Mouse (Mus musculus) testis, postnatal 14 days (tissue): ENCODE data around the gene Enpp6.
A peak's percentile ranks its signal among the peaks of the same experiment; 100 is the strongest.

Source experiments
- DNase-seq: peaks from one replicate; pipeline ENCODE4 v3.0.0; 2021; ENCODE audit warnings: low spot score

The Enpp6 gene

DNA sequence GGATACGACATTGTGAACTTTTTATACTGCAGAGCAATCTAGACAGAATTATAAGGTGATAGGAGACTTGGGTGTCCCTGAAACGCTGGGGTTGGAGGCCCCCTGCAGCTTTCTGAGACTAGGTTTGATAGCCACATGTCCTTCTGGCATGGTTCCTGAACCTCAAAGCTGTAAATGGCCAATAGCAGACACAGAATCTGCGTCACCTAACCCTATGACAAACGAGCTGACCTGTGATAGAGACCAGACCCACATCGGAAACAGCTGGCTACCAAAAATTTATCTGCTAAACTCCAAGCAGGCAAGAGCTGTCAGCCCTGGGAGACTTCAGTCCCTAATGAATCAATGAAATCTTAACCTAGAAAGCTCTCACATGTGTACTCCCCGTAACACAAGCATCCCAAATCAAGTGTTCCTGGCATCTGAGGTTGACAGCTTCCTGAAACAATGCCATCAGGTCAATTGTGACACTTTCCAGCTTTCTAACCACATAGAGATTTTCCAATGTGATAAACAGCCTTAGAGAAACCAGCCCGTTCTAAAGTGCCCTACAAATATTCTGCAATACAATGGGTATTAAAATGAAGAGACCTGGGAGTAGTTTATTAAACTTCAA, 74.5 kb downstream of the Enpp6 start:
- DNase-seq = no peak

DNA sequence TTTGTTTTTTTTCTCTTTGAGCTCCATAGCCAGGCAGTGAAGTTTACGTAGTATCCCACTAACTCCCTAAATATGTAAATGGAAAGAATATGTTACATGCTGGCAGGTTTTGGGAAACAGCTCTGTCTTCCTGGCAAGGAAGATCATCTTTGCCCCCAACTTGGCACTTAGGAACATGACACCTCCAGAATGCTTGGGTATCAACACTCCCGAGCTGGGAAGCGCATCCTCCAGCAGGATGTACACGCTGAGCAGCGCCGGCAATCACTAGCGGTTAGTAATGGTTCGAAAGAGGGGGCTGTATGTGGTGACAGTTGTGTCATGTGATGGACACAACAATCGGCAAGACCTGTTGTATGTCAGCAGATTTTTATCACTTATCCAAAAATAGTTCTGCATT, 80.4 kb downstream of the Enpp6 start:
- no peak for DNase-seq

DNA sequence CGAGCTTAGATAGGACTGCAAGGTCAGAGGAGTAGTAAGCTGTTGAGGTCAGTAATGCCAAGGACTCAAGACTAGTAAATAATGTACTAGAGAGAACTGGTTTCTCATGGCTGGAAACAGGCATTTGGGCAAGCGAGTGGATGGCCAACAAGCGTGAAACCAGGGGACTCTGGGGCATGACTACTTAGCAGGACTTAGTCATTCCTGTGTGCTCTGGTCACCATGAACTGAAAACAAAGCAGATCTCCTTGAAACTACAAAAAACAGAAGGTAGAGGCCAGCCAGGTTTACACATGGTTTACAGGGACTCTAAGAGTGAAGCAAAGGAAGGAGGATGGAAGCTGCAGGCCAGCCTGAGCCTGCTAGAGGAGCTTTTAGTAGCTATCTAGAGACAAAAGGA, 82.9 kb downstream of the Enpp6 start:
- no peak for DNase-seq

DNA sequence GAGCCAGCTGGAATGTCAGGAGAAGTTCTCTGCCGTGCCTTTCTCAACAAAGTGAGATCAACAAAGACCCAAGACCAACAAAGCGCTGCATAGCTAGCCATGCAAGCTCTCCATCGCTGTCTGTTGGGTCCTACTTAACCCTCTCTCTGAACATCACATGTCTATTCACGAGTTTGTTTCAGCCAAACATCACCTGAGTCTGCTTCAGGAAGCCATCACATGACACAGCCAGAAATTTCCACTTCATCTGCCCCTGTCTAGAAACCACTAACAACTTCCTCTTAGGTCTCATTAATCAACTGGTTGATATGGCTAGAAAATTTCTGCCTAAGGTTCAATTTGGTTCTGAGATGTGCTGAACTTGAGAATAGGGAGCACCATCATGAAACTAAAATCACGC, 85.3 kb downstream of the Enpp6 start:
- no peak for DNase-seq

DNA sequence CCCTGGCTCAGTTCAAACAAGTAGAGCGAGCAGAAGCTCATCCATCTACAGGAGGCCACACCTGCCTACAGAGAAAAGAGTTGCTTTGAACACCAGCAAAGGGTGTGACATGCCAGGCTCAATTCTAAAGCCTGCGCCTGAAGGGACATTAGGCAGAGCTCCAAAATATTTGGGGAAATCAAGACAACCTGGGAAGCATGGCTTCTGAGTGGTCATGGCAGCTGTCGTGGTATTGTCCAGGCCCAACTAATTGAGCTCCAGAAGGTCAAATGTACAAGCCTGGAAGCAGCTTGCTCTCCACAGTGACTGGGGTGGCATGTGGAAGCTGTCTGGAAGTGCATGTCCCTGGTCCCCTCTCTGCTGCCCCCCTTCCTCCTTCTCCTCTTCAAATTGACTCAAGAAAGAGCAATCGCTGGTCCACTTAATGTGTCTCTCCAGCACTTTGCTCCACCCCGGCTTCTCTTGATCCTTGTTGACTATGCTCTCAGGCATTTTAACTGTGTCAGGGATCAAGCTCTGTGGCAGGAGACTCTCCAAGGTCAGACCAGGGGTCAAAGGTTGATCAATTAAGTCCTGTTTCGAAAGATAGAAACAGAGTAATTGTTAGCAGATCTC, 89.4 kb downstream of the Enpp6 start:
- no peak for DNase-seq

DNA sequence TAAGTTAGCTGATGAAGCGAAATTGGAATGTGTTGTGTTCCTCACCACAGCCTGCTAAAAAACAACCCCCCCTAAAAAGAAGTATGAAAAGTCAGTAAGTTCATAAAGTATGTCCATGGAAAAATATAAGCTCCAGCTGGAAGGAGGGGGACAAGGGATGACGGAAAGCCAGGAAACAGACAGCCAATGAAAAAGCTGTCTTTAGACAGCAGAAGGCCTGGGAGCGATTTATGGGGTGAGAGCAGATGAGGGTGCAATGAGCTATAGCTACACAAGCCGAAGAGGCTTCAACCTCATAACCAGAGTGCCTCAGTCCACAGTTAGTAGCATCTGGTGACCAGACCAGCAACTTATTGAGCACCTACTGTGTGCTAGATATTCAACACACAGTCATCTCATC, 93.3 kb downstream of the Enpp6 start:
- no peak for DNase-seq

DNA sequence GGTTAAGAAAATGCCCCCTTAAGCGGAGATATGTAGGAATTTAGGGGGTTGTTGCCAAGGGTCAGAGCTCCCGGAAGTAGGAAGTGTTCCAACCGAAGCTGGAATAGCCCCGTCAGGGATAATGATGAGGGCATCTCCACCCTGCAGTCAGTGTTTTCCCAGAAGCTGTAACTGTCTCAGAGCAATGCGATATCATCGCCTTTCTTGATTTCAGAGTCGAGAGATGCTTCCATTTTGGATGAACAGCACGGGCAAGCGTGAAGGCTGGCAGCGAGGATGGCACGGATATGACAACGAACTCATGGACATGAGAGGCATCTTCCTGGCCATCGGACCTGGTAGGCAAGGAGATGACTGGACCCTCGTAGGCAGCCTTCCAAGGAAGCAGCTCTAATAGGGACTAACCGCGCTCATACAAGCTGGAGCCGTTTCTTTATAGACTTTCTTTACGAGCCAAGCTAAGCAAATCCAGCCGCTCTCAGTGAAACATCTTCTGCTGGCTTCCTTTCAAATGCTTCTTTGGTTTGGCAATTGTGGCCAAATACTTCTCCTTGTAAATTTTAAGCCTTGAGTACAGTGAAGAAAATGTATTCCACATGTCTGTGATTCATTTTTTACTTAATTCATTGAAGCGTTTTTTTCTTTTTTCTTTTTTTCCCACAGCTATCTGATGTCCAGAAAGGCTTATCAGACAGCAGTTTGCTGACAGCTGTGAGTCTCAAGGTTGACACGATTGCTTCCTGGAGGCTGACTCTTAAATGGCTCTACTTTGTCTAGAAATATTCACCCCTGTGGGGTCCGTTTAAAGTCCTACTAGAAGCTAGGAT, 95.7 kb downstream of the Enpp6 start:
- DNase-seq = no peak

DNA sequence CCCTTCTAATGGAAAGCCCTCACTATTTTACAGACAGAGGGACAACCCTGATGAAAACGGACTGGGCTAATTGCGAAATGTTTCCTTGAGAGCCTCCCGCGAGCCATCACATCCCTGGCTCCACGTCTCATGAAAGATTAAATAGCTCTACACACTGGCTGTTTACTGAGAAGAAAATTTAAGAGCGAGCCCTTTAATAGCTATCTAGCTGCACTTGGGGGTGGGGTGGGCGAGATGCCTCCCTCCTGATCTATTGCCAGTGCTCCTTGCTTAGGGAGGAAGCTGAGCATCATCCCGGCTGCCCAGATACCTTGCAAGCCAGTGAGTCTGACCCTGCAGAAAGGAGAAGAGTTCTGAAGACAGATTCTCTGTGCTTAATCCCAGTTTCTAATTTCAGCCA, 103.3 kb downstream of the Enpp6 start:
- DNase-seq = no peak

DNA sequence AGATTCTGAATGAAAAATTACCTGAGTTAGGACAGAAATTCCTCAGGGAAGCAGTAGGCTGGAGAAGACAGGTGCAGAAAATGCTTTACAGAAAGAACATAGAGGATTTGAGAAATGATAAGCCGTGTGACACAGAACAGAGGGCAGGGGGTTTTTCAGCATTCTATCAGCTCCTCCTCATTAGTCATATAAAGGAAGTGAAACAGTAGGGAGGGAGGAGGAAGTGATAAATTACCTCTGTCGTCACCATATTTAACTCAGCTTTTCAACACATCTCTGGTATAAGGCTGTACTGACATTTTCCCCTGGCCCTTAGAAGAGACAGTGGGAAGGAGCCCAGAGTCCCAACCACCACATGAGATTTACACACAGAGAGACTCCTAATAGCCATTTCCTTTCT, 118.9 kb downstream of the Enpp6 start:
- no peak for DNase-seq

DNA sequence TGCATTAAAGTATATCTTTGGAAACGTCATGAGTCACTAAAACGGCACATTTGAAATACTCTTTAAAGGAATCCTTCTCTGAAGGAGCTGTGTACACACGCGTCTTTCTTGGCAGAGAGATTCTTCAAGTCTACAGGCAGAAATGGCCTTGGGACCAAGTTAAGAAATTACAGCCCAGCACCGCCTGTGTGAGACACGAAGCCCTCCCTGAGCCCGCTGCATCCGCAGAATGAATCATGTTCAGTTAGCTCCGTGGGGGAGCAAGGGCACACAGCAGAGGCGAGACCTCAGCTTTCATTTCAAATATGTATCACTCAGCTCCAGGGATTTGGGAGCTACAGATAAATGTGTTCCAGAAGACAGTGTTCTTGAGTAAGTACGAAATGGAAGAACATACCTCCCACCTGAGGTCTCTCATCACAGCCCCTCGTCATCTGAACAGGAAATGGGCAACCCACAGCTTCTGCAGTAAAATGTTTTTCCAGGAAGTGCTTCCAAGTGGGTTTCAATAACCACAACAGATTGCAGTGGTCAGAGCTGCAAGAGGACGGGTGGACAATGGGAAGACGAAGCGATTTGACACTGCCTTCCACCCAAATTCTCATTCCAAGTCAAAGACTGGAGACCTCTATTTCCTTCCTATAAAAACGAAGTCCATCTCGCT, 127.6 kb downstream of the Enpp6 start:
- DNase-seq = peak; percentile 28

DNA sequence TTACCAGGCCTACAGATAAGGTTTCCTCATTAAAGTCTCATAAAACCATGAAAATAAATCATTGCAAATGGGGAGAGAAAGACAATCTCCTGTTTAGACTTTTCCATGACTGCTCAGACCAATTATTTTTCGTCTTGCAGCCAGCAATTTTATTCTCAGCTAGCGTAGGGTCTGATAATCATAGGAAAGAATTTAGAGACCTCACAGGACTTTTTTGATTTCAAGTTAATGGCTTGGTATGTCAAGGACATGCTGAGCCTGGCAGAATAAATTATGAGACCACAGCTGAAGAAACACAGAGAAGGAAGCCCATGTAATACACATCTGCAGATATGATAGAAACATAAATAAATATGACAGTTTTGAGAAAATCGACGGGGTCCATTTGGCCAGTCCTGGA, 130.6 kb downstream of the Enpp6 start:
- DNase-seq = no peak

DNA sequence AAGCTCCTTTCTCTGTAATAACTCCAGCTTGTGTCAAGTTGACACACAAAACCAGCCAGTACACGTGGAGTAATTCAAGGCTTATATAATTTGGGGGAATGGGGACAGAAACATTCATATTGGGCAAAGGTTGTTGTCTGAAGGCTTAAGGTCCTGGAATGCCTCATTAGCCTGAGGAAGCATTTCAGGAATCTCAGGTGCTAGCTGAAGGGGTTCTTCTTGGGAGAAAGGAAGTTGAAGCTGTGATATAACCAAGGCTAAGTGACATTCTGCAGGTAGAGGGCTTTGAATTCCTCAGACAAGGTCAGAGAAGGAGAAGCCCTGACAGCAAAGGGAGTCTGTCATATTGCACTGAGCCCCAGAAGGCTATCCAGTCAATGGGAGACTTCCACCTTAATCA, 133.2 kb downstream of the Enpp6 start:
- no peak for DNase-seq

DNA sequence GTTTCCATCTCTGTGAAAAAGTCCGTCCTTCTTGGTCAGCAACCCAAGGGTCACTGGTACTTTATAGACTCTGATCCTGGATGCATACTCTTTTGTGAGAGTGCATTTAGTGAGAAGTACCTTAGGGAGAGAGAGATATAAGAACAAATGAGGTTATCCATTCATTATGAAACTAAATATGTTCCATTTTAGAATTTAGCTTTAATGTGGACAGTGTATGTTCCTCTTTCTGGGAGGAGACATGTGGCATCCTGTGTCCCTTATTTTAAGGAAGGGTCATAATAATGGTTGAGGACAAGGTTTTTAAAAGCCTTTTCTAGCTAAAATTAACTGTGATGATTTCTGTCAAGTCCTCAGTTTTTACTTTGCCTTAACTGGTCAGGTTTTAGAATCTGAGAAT, 142.2 kb downstream of the Enpp6 start:
- no peak for DNase-seq

DNA sequence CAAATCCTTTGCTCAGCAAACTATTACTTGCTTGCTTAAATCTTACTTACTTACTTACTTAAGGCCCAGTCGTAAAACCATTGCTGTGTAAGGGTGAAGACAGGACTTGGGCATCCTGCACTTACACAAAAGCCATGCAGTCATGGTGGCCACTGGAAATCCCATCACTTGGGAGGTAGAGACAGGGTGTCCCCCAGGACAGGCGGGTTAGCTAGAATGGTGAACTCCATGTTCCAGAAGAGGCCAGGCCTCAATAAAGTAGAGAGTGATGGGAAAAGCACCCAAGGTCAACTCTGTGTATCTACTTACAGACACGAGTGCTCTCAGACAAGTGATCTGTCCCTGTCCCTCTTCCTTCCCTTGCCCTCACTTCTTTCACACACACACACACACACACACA, 146.7 kb downstream of the Enpp6 start:
- no peak for DNase-seq

DNA sequence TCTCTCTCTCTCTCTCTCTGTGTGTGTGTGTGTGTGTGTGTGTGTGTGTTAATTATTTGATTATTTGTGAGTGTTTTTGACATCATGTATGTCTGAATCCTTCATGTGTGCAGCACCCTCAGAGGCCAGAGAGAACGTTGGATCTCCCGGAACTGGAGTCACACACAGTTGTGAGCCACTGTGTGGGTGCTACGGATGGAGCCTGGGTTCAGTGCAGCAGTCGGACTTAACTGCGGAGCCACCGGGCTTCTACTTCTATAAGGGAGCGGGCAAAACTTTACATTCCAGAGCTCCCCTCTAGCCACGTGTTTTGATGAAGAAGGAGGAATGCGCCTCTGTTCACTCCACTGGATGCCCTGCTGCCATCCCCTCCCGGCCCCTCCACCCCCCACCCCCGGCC, 148.0 kb downstream of the Enpp6 start:
- DNase-seq = no peak

DNA sequence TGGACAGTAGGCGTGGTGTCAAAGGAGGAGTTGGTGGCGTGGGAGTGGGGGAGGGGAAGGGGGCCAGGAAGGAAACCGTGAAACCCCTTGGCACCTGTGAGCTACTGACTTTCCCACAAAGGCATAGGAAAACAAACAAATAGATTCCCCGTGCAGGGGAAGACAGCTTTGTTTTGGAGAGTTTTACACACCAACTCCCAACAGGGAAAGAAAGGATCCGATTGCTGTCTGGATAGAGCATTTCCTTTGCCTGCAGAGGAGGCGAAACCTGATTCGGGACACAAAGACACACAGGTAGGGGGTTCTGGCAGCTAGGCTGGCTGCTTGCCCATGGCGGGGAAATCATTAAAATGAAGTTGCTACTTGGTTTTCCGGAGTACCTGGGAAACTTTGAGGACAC, 148.9 kb downstream of the Enpp6 start:
- DNase-seq = no peak

DNA sequence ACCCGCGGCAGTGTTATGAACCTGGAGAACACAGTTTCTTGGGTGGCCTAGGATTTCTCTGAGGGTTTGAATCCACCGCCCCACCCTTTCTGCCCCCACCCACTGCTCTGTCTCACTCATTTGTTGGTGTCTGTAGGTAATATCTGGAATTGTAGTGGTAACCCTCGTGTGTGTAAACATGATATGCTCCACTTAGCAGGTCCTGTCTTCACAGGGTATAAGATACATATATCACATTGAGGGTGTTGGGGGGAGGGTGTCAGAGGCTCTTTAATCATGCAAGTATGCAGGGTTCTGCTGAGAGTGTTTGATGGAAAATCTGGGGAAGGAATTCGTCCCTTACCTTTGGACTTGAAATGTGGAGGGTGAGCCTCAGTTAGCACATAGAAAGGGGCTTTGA, 149.4 kb downstream of the Enpp6 start:
- DNase-seq = no peak

DNA sequence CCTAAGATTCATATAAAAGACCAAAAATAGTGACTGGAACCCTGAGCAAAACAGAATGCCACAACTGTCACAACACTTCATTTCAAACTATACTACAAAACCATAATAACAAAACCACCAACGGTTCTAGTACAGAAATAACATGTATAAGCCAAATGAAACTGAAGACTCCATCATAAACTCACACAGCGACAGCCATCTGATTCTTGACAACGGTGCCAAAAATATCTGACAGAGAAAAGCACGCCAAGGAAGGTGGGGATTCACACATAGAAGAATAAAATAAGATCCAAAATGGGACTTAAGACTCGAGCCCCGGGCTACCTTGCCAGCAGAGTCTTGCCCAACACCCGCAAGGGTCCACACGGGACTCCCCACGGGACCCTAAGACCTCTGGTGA, 158.6 kb downstream of the Enpp6 start:
- DNase-seq = no peak
